Mouse (Mus musculus) thymus, postnatal 25 days (tissue): ENCODE data around the gene Rpl36a-ps1.

ENCODE experiments used
- DNase-seq: peaks from one replicate; pipeline ENCODE4 v3.0.0; 2022

The Rpl36a-ps1 gene

GRCm38 (mm10) chr14:98951626-98952290 is 42.4 kb downstream of the Rpl36a-ps1 start:
- DNase-seq = no peak
